Mouse (Mus musculus) limb, embryonic 10.5 days (tissue): ENCODE measurements around the gene Uxt. TPM values are rescaled to one million over a fixed set of nuclear protein-coding genes. Genes with fewer than 3 reads are reported as not detected.

ENCODE experiments used
- DNase-seq: peaks from one replicate; pipeline ENCODE4 v3.0.0-alpha.2; 2017; ENCODE audit warnings: low spot score
- H3K27ac ChIP-seq: fragments of 300-500 bp; sonication (generic); 2 replicates; pipeline ENCODE4 v1.5.1; 2016; ENCODE audit warnings: mild to moderate bottlenecking
- H3K27me3 ChIP-seq: fragments of 300-500 bp; sonication (generic); 2 replicates; pipeline ENCODE4 v1.6.1; 2016; ENCODE audit warnings: low read depth, mild to moderate bottlenecking; ENCODE audit not compliant: poor library complexity, severe bottlenecking
- H3K36me3 ChIP-seq: fragments of 300-500 bp; sonication (generic); 2 replicates; pipeline ENCODE4 v1.6.1; 2016; ENCODE audit warnings: mild to moderate bottlenecking, moderate library complexity
- H3K4me1 ChIP-seq: fragments of 300-500 bp; sonication (generic); 2 replicates; pipeline ENCODE4 v1.6.1; 2016
- H3K4me3 ChIP-seq: fragments of 300-500 bp; sonication (generic); 2 replicates; pipeline ENCODE4 v1.5.1; 2016; ENCODE audit warnings: mild to moderate bottlenecking, moderate library complexity
- H3K9me3 ChIP-seq: fragments of 300-500 bp; sonication (generic); replicated peaks from 2 replicates; pipeline ENCODE4 v1.6.1; 2016; ENCODE audit warnings: mild to moderate bottlenecking
- WGBS: fragments of 180-500 bp; shearing (Covaris S2); methylation state at CpG from one replicate; pipeline ENCODE4 v1.1.7; 2016; 5-methylcytosine and 5-hydroxymethylcytosine counted together
- polyA plus RNA-seq: library from polyadenylated mRNA; unstranded; fragments of >200 nt; fragmentation: Nextera tagmentation; extraction: Ambion mirVana; gene quantifications from 2 replicates; pipeline ENCODE4 v1.2.1, GENCODE M21; 2016

Uxt gene
- polyA plus RNA-seq, 1 experiment from 2014 or later = 65.6 TPM

GRCm38 (mm10) chrX:20915075-20915474 is 46.7 kb downstream of the Uxt start:
- H3K4me3 ChIP-seq = no peak overlapping the region
- H3K4me1 ChIP-seq = no peaks in the 10 kb centered on the region
- no peak for DNase-seq
- no peak overlapping the region for H3K27ac ChIP-seq
- H3K27me3 ChIP-seq = peaks cover 13% of the 10 kb centered on the region
- H3K36me3 ChIP-seq = no peaks in the 10 kb centered on the region
- H3K9me3 ChIP-seq = no peaks in the 10 kb centered on the region

GRCm38 (mm10) chrX:20913726-20914125 is 48.1 kb downstream of the Uxt start:
- no peaks in the 10 kb centered on the region for H3K9me3 ChIP-seq
- no peaks in the 10 kb centered on the region for H3K27me3 ChIP-seq
- no peaks in the 10 kb centered on the region for H3K36me3 ChIP-seq
- 86% methylated on average over 6 of the region's 6 CpGs for WGBS
- no peaks in the 10 kb centered on the region for H3K4me1 ChIP-seq
- DNase-seq = no peak
- no peak overlapping the region for H3K27ac ChIP-seq
- H3K4me3 ChIP-seq = no peak overlapping the region

- 39% methylated on average over 3 of the region's 3 CpGs for WGBS
Observed at GRCm38 (mm10) chrX:20910074-20910473, 51.7 kb downstream of the Uxt start.

More at GRCm38 (mm10) chrX:20910074-20910473, 51.7 kb downstream of the Uxt start:
- no peaks in the 10 kb centered on the region for H3K27me3 ChIP-seq
- no peak overlapping the region for H3K27ac ChIP-seq
- DNase-seq = no peak
- no peaks in the 10 kb centered on the region for H3K9me3 ChIP-seq
- H3K4me3 ChIP-seq = no peak overlapping the region
- H3K36me3 ChIP-seq = no peaks in the 10 kb centered on the region
- no peaks in the 10 kb centered on the region for H3K4me1 ChIP-seq

Other genes starting within 250 kb of the Uxt start
- 80.8 and 96.4 TPM in 2 replicates for gene Araf, start 164.2 kb downstream of the Uxt start, polyA plus RNA-seq
- 12.8 and 13.5 TPM in 2 replicates for gene Timp1, start 91.9 kb downstream of the Uxt start, polyA plus RNA-seq
- 0.13 and 0.14 TPM in 2 replicates for gene Syn1, start 41.0 kb downstream of the Uxt start, polyA plus RNA-seq
- gene Cfp, start 30.5 kb downstream of the Uxt start, polyA plus RNA-seq = 3.5 and 3.8 TPM in 2 replicates
- gene Elk1, start 11.4 kb downstream of the Uxt start, polyA plus RNA-seq = 13.8 and 17.7 TPM in 2 replicates
- gene Zfp182, start 100.3 kb upstream of the Uxt start, polyA plus RNA-seq = 4.0 and 5.0 TPM in 2 replicates
- gene Spaca5, start 106.4 kb upstream of the Uxt start, polyA plus RNA-seq = not detected in 2 replicates
- 1.3 and 1.6 TPM in 2 replicates for gene Zfp300, start 127.5 kb upstream of the Uxt start, polyA plus RNA-seq
- gene Ssxa1, start 153.8 kb upstream of the Uxt start, polyA plus RNA-seq = not detected in 2 replicates
- gene Gm21876, start 213.6 kb upstream of the Uxt start, polyA plus RNA-seq = not detected in 2 replicates